Comparison of ENCODE assay signal across 8 mouse cellular contexts in genomic region chr5:142439911-142440432, GRCm38 (mm10). TPM values are rescaled to one million over a fixed set of nuclear protein-coding genes. Genes with fewer than 3 reads are reported as not detected.
DNase-seq lines count a peak whose midpoint lies in the region; ATAC-seq and TF ChIP-seq lines count a peak whose summit lies in the region.

No protein-coding gene starts in this region.

- H3K4me1 ChIP-seq in heart, embryonic 15.5 days (replicated peaks), result peaks cover 52% of the 10 kb centered on the region
- H3K4me1 ChIP-seq in ES-Bruce4 (ENCODE audit: control insufficient read depth, insufficient read depth, low read length), result peaks cover 9% of the 10 kb centered on the region
- peaks cover 67% of the 10 kb centered on the region for H3K4me1 ChIP-seq in erythroblast, embryonic 14.5 days (ENCODE audit: control insufficient read depth)
- H3K4me1 ChIP-seq in limb, embryonic 14.5 days (ENCODE audit: control insufficient read depth, insufficient read depth, low read length), result peaks cover 33% of the 10 kb centered on the region

- no peak for TF ChIP-seq POLR2A in ES-Bruce4 (IDR thresholded peaks at IDR 0.05; ENCODE audit: insufficient read depth, low read length)
- no peak for TF ChIP-seq POLR2A in limb, embryonic 14.5 days (IDR thresholded peaks at IDR 0.05; ENCODE audit: borderline replicate concordance, extremely low read depth, insufficient read depth, insufficient read length)

- no peak for DNase-seq in heart, postnatal 36 days
- peak; percentile 29 for DNase-seq in limb, embryonic 14.5 days (ENCODE audit: low spot score)
- peak; percentile 61 for DNase-seq in skeletal muscle tissue, adult 2 months (ENCODE audit: low read depth, low spot score)
- DNase-seq in adipocyte (ENCODE audit: low spot score), result no peak
- no peak for DNase-seq in left cerebral cortex, adult 8-10 months (ENCODE audit: low spot score in 2 of 2)

- TF ChIP-seq CTCF in ES-Bruce4 (IDR thresholded peaks at IDR 0.05; ENCODE audit: low read depth, low read length), result no peak

- intact Hi-C loops in heart, postnatal 36 days (cut with DNase I), result loop anchor here (2.0 to 10.0 kb wide), 3 partner anchors 37 to 1595 kb away; partner anchors contain the start of gene Sdk1

- WGBS in heart, embryonic 15.5 days, result 4% methylated on average over 12 of the region's 12 CpGs
- WGBS in limb, embryonic 14.5 days, result 5% methylated on average over 12 of the region's 12 CpGs

- no peaks in the 10 kb centered on the region for H3K27me3 ChIP-seq in heart, embryonic 15.5 days
- no peaks in the 10 kb centered on the region for H3K27me3 ChIP-seq in ES-Bruce4 (ENCODE audit: control insufficient read depth, insufficient read depth, low read length, poor library complexity, severe bottlenecking)
- no peaks in the 10 kb centered on the region for H3K27me3 ChIP-seq in erythroblast, embryonic 14.5 days (ENCODE audit: control insufficient read depth)
- no peaks in the 10 kb centered on the region for H3K27me3 ChIP-seq in limb, embryonic 14.5 days (ENCODE audit: control insufficient read depth, insufficient read depth, low read length)

- TF ChIP-seq EP300 in ES-Bruce4 (IDR thresholded peaks at IDR 0.05; ENCODE audit: insufficient read depth, low read depth, low read length), result no peak

- H3K27ac ChIP-seq in heart, embryonic 15.5 days, result peak overlapping the region; percentile 88
- peak overlapping the region; percentile 56 for H3K27ac ChIP-seq in ES-Bruce4 (ENCODE audit: insufficient read depth, low read length)
- H3K27ac ChIP-seq in limb, embryonic 14.5 days (replicated peaks; ENCODE audit: low read depth, low read length), result peak overlapping the region; percentile 79

- no peaks in the 10 kb centered on the region for H3K9me3 ChIP-seq in heart, embryonic 15.5 days (replicated peaks)
- no peaks in the 10 kb centered on the region for H3K9me3 ChIP-seq in ES-Bruce4 (replicated peaks; ENCODE audit: control insufficient read depth, insufficient read depth, low read length, poor library complexity, severe bottlenecking)
- no peaks in the 10 kb centered on the region for H3K9me3 ChIP-seq in erythroblast, embryonic 14.5 days (ENCODE audit: control insufficient read depth, low read length)
- no peaks in the 10 kb centered on the region for H3K9me3 ChIP-seq in limb, embryonic 14.5 days (ENCODE audit: control insufficient read depth, low read length)

- ATAC-seq in heart, embryonic 15.5 days (replicated peaks; ENCODE audit: insufficient number of reproducible peaks, insufficient read depth, low FRiP score, low read depth), result peak; percentile 41
- ATAC-seq in limb, embryonic 14.5 days (ENCODE audit: low FRiP score, low read depth), result peak; percentile 38

- H3K36me3 ChIP-seq in heart, embryonic 15.5 days, result peaks cover 18% of the 10 kb centered on the region
- H3K36me3 ChIP-seq in ES-Bruce4 (ENCODE audit: control insufficient read depth, insufficient read depth, low read length, poor library complexity, severe bottlenecking), result peaks cover 3% of the 10 kb centered on the region; the same call in 1 of the 2 replicates
- H3K36me3 ChIP-seq in erythroblast, embryonic 14.5 days (ENCODE audit: control insufficient read depth), result peaks cover 30% of the 10 kb centered on the region
- H3K36me3 ChIP-seq in limb, embryonic 14.5 days (ENCODE audit: control insufficient read depth, insufficient read depth, low read length), result peaks cover 29% of the 10 kb centered on the region

- peak overlapping the region; percentile 64 for H3K4me2 ChIP-seq in heart, embryonic 15.5 days
- H3K4me2 ChIP-seq in limb, embryonic 14.5 days (replicated peaks; ENCODE audit: low read depth, low read length, severe bottlenecking), result peak overlapping the region; percentile 73

- peak overlapping the region; percentile 41 for H3K9ac ChIP-seq in heart, embryonic 15.5 days
- H3K9ac ChIP-seq in ES-Bruce4 (ENCODE audit: low read depth, poor library complexity, severe bottlenecking), result 0 out of 2 replicates have a peak overlapping the region, but pooled peaks have one; percentile 9
- H3K9ac ChIP-seq in limb, embryonic 14.5 days (ENCODE audit: low read depth, low read length, severe bottlenecking), result peak overlapping the region; percentile 44

- H3K4me3 ChIP-seq in heart, embryonic 15.5 days, result peak overlapping the region; percentile 40
- 0 out of 2 replicates have a peak overlapping the region, but pooled peaks have one; percentile 9 for H3K4me3 ChIP-seq in ES-Bruce4 (ENCODE audit: low read depth, low read length)
- H3K4me3 ChIP-seq in erythroblast, embryonic 14.5 days (replicated peaks), result peak overlapping the region; percentile 65
- peak overlapping the region; percentile 32 for H3K4me3 ChIP-seq in limb, embryonic 14.5 days (replicated peaks; ENCODE audit: low read length)

RNA-seq across cellular contexts. Expression of gene Ap5z1, which starts 23.8 kb away (rescaled TPM):
- polyA plus RNA-seq in heart, embryonic 15.5 days (2015; fragmentation: Nextera tagmentation; extraction: Ambion mirVana), result 6.0 and 8.8 TPM in 2 replicates
- total RNA-seq in heart, postnatal 36 days (2021), result 1 to 10 TPM; 6.2 to 6.4 TPM
- polyA plus RNA-seq in ES-Bruce4 (2011; ENCODE audit: insufficient read depth, insufficient read length, low read depth, missing spikeins), result 6.9 and 7.9 TPM in 2 replicates
- 1.7 and 1.9 TPM in 2 replicates for polyA plus RNA-seq in erythroblast, embryonic 14.5 days (2012)
- polyA plus RNA-seq in limb, embryonic 14.5 days (2012; rRNA removed), result 23.2 and 28.5 TPM in 2 replicates
- 8.8 and 9.6 TPM in 2 replicates for polyA plus RNA-seq in limb, embryonic 14.5 days (2014; fragmentation: Nextera tagmentation; extraction: Ambion mirVana)
- total RNA-seq in left cerebral cortex, adult 8-10 months (2022), result 10 to 100 TPM; 20.1 to 25.6 (median 25.1) TPM

RNA-seq across cellular contexts. Expression of gene Foxk1, which starts 38.7 kb away (rescaled TPM):
- 3.1 and 4.2 TPM in 2 replicates for polyA plus RNA-seq in heart, embryonic 15.5 days (2015; fragmentation: Nextera tagmentation; extraction: Ambion mirVana)
- total RNA-seq in heart, postnatal 36 days (2021), result 10 to 100 TPM; 15.7 to 15.8 TPM
- polyA plus RNA-seq in ES-Bruce4 (2011; ENCODE audit: insufficient read depth, insufficient read length, low read depth, missing spikeins), result 17.7 and 18.6 TPM in 2 replicates
- polyA plus RNA-seq in erythroblast, embryonic 14.5 days (2012), result 0.77 and 0.91 TPM in 2 replicates
- polyA plus RNA-seq in limb, embryonic 14.5 days (2012; rRNA removed), result 18.6 and 22.1 TPM in 2 replicates
- 6.0 and 6.7 TPM in 2 replicates for polyA plus RNA-seq in limb, embryonic 14.5 days (2014; fragmentation: Nextera tagmentation; extraction: Ambion mirVana)
- 10 to 100 TPM; 39.6 to 43.1 (median 42.7) TPM for total RNA-seq in left cerebral cortex, adult 8-10 months (2022)

Comparison
In these comparisons a context has a peak if more than half of its experiments do, and no peak if none do; other contexts are left out.
1. H3K4me3 ChIP-seq: peak in every context shown above with its lines; median percentile 65 in erythroblast, embryonic 14.5 days; 40 in heart, embryonic 15.5 days; 32 in limb, embryonic 14.5 days; 9 in ES-Bruce4.
2. DNase-seq: peak in limb, embryonic 14.5 days (single experiment) and skeletal muscle tissue, adult 2 months (single experiment); none in heart, postnatal 36 days (0 of 2), adipocyte (single experiment) and left cerebral cortex, adult 8-10 months (0 of 2).
3. Peak in every context shown above with its lines, with median percentiles within 50 percentile points of each other: H3K27ac ChIP-seq and H3K9ac ChIP-seq.